Mouse (Mus musculus): Measurements from ENCODE around the gene Faf1.

Gene Faf1

DNA sequence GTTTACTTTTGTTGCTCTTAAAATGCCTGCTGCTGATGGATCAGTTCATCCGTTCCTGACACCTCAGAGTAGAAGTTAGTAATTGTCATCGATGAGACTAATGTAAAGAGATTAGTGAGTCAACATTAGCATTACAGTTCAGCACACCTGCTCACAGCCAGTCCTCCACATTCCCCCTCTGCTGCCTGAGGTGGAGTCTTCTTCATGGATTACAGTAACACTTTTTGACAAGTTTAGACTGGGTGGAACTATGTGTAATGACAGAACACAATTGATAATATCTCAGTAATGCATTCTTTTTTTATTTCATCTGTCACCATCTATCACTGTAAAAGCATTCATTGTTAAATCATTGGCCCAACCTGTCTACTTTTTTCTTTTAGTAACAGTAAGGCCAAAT, 224.7 kb downstream of the Faf1 start:
- no peak for DNase-seq (ENCODE audit: low read depth in 1 of 2, low spot score in 2 of 2)

DNA sequence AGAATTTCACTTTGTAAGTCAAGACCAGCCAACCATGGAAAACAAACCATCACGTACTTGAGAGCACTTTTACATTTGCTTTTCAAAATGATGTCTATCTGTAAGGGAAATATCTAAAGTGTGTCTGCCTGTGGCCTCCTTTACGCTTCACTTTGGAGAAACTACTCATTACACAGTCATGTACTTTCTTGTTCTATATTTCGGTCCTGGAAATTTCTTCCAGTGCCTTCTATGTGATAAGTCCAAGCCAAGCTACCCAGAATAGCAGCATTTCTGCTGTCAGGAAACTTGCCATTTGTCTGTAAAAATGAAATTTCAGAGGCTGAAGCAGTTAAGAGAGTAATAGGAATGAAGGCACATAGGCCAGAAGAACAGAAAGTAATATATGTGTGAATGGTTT, 228.1 kb downstream of the Faf1 start:
- DNase-seq (ENCODE audit: low read depth in 1 of 2, low spot score in 2 of 2): no peak

DNA sequence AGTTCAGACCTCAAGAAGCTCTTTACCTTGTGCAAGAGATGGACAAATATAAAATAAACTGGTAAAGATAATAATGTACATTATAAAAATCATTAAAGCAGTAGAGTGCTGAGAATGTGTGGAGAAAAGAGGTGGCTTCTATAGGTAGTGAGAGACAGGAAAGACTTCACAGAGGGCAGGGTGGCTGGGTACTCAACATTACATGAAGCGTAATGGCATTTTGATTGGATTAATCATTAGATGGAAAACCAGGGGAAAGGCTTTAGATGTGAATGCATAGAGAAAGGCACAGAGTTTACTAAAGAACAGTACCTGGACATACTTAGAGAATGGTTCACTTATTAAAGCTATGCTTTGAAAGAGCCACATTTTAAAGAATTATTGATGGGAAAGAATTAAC, 252.7 kb downstream of the Faf1 start:
- DNase-seq (ENCODE audit: low read depth in 1 of 2, low spot score in 2 of 2): no peak

DNA sequence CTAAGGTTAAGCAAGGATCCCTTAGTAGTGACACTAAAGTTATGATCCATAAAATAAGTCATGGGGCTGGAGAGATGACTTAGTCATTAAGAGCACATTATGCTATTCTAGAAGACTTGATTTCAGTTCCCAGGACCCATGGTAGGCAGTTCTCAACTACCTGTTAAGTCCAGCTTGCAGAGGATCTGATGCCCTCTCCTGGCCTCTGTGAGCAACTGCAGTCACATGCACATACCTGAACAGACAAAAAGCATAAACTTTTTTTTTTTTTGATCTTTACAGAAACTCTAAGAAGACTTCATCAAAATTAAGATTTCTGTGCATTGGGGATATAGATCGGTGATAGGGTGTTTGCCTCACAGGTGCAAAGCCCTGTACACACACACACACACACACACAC, 254.1 kb downstream of the Faf1 start:
- DNase-seq (ENCODE audit: low read depth in 1 of 2, low spot score in 2 of 2): no peak

DNA sequence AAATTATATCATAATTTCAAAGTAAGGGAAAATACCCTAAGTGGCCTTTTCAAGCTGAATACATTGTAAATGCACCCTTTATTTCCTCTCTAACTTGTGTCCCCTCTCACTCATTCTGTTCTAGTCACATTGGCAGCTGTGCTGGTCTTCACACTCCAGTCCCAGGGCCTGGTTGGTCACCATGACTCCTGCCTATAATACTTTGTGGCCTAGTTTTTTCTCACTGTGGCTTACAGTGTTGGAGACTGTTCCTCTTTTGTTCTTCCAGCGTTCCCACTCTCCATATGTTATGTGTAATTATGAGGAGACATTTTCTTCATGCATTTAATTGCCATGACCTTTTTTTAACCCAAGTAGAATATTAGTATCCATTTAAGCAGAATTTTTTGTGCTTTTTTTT, 254.5 kb downstream of the Faf1 start:
- no peak for DNase-seq (ENCODE audit: low read depth in 1 of 2, low spot score in 2 of 2)

DNA sequence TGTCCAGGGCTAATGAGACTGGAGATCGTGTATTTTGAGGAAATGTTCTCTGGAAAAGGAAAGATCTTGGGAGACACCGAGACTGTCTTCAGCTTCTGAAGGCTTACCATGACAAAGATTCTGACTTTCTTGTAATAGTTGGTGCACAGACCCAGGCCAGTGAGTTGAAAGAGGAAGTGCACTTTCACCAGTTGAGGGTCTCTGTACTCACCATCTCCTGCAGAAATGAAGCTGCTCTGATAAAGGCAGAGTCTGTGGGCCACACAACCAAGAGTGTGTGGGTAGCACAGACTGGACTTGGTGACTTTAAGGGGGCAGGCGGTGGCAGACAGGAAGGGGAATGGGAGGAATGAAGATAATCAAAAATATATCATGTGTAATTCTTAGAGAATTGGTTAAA, 260.2 kb downstream of the Faf1 start:
- DNase-seq (ENCODE audit: low read depth in 1 of 2, low spot score in 2 of 2): no peak

DNA sequence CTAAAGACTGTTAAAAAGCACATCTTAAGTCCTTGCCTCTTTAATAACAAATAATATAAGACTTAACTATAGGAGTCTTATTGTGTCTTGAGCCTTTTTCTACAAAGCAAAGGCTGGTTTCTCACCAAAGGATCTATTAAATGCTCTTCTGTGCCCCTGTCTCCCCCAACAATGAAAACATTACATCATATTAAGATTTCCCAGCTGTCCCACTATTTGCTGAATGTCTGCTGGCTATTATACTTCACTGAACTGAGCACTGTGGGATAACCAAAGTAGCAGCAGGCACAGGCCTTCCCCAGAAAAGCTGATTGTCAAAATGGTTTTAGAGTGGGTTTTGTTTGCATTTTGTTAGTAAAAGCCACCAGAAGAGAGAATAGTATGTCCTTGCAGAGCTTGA, 262.9 kb downstream of the Faf1 start:
- no peak for DNase-seq (ENCODE audit: low read depth in 1 of 2, low spot score in 2 of 2)

DNA sequence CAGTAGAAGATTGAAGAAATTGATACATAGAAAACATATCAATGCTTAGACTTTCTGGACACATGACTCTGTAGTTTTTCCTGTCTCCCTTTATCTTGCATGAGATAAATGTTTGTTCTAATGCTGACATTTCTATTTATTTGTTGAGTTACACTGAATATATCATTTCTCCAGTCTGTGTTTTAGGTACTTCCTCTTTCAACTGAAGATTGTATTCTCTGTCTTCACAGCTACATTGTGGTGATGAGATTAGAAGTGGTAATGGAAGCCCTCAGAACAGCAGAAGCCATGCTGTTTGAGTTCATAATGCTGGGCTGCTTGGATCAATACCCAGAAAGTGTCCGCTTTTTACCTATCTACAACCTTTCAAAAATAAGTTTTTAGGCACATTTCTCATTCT, 269.2 kb downstream of the Faf1 start:
- no peak for DNase-seq (ENCODE audit: low read depth in 1 of 2, low spot score in 2 of 2)

DNA sequence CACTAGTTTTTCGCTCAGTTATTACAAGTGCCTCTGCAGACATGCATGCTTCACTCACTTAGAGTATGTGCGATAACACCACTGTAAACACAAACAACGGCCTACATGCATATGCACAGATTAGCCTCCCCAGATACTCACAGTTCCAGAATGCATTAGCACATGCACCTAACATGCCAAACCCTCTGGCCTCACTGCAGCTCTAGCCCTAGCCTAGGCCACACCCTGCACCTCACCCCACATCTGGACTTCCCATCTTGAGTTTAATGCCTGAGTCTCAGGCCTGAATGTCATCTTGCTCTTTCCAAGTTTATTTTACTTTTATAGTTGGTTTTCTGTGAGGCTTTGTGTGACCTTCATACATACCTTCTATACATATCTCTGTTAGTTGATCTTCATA, 272.9 kb downstream of the Faf1 start:
- DNase-seq (ENCODE audit: low read depth in 1 of 2, low spot score in 2 of 2): no peak

DNA sequence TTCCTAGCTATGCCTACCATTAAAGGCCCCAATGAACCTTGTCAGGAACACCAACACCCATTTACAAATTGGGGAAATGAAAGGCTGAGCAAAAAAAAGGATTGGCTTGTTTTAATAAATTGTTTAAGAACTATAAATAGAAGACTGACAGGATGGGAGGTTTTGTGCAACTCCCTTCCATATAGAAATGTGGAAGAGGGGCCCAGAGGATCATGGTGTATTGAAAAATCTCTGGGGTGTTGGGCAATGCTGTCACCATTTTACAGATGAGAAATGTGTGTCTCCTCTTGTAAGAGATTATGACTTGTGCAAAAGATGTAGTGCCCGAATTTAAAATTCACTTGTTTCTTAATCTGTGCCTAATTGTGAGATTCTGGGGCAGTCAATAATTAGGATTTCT, 277.1 kb downstream of the Faf1 start:
- no peak for DNase-seq (ENCODE audit: low read depth in 1 of 2, low spot score in 2 of 2)

DNA sequence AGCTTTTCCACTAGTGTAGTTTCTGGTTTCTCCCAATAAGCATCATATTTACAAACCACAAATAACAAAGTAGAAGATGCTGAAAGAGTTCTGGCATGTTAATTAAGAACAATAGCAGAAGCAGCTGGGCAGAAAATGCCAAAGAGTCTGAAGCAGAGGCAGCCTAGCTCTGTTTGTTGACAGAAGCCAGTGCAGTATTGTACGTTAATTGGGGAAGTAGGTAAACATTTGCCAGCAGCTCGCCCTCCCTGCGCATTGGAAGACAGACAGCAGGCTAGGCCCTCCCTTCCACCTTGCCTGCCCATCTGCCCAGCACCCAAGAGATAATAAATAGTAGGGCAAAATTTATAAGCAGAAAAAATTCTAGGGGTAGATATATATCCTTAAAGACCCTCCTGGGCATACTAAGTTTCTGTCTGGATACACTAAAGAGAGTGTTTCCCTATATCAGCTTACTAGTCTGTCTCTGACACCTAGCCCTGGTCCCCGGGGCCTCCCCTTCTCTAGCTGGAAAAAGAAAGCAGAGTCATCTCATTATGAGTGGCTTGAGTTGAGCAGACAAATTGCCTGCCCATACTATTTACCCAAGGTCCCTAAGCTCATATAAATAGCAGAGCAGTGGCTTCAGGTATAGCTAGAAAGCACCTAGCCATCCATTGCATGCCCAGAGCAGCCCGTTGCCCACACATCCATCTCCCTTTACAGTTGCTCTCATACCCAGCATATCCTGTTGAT, 284.0 kb downstream of the Faf1 start:
- no peak for DNase-seq (ENCODE audit: low read depth in 1 of 2, low spot score in 2 of 2)

DNA sequence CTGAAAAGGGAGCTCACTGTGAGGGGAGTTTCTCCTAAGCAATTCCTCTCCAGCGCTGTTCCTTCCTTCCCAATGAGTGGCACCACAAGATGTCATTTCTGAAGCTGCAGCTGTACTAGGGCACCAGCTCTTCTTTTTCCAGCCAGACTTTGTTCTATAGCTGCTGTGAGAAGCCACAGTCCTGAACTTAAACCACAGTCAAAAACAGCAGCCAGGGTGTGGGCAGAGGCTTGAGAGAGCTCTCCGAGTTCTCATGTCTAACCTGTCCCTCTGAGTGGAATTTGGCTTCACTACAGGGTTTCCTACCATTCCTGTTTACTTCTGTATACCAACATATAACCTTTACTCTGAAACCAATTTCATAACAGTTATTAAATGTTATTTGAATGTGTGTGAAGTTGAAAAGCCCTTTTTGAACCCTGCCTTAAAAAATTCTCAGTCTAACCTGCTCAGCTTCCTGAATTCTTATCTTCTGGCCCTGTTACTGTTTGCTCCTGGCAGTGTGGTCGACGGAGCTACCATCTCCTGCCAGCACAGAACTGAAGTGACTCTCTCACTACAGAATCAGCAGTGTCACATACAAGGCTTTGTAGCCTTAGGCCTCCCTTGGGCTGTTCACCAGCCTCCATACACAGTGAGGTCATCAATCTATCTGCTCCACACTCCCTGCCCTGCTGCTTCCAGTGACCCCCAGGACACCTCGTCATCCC, 287.3 kb downstream of the Faf1 start:
- no peak for DNase-seq (ENCODE audit: low read depth in 1 of 2, low spot score in 2 of 2)

DNA sequence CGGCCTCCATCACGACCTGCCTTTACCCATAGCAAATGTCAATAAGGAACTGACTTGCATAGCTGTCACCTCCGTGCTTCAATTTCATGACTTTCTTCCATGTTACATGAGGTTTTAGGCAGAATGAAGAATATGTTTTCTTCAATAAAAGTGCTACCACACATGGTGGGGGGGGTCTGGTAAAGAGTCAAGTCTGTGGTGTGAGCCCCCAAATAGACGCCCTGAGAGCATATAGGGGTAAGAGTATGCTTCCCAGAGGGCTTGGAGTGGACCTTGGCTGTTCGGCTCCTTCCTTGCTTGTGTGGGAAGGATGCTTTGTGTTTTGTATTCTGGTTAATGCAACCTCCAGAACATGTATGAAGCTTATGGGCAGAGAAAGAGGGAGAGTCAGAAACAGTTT, 293.2 kb downstream of the Faf1 start:
- DNase-seq (ENCODE audit: low read depth in 1 of 2, low spot score in 2 of 2): no peak

DNA sequence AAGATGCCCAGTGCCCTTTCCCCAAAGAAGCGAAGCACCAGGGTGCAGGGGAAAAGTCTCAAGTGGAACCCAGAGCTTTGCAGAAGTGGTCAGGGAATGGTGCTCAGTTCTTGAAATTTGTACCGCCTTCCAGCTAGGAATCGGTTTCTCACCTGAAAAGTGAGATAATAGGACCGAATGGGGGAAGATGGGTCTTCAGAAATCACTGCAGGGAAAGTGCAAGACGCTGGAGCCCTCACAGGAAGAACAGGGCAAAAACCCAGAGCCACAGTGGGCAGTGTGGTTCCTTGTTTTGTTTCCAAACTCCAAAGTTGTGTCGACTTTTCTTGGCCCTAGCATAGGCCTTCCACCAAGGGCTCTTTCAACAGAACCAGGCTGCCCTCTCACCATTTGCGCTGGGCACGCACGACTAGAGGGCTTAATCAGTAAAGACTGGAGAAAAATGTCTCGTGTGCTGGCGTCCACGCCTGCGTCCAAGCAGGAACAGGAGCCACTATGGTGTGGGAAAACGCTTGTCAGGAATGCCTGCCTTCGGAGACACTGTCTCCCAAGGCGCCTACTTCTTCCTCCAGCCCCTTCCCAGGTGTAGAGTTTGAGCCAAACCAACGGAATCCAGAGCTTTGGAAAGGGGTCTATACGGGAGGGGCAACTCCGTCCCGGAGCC, 297.7 kb downstream of the Faf1 start:
- no peak for DNase-seq (ENCODE audit: low read depth in 1 of 2, low spot score in 2 of 2)

DNA sequence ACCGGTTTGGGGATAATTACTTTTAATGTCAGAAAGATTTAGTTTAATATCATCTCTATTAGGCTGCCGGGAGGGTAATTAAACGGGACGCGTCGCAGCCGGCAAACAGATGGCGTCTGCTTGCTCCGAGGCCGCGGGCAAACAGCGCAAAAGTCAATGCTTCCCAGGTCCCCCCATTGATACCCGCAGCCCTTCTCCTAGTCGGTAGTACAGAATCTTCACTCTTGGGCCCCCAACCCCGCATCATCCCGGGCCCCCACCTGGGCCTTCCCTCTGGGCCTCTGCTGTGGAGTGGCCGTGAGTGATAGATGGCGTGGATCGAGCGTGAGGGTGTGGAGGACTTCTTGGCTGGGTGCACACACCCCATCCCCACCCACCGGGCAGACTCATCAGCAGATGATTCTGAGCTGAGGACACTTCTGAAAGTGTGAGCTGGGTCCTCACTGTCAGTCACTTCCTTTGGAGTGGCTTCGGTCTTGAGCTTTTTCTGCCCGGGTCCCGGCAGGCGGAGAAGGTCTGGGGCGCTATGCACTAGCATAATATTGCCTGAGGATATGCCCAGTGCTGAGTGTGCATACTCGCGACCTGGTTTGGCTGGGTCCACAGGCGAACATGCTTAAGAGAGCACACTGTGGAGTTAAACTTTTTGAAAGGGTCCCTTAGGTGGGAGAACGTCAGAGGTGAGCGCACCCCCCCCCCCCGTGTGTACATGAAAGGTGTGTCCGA, 298.4 kb downstream of the Faf1 start:
- no peak for DNase-seq (ENCODE audit: low read depth in 1 of 2, low spot score in 2 of 2)

DNA sequence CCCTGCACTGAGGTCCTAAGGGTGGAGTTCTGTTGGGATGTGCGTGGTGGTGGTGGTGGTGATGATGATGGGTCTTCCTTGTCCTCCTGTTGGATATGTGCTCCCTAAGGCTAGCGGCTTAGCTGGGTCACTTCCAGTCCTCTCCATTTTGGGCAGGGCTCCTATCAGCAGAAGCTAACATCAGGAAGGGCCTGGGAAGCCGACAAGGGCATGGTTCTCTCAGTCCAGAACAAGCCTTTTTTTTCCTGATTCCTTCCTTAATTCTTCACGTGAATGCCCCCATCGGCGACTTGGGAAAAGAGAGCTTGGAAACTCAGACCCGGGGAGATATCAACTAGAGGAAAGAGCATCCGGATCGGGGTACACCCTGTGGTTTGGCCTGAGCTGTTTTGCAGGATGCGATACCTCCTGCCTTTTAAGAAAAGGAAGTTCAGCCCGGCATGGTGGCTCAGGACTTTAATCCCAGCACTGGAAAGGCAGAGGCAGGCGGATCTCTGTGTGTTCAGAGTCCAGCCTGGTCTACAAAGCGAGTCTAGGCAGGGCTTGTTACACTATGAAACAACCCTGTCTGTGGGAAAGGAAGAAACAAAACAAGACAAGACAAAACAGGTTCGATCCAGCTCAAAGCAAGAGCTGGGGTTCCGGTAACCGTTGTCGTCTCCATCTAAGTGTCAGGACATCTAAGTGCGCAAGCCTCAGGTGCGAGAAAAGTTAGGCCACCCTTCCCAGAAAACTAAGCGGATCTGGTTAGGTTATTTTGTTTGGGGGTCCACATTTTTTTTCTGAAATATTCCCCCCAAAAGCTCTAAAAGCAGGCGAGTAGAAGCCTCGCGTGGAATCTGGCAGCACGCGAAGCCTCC, 299.2 kb downstream of the Faf1 start:
- DNase-seq (ENCODE audit: low read depth in 1 of 2, low spot score in 2 of 2): no peak

DNA sequence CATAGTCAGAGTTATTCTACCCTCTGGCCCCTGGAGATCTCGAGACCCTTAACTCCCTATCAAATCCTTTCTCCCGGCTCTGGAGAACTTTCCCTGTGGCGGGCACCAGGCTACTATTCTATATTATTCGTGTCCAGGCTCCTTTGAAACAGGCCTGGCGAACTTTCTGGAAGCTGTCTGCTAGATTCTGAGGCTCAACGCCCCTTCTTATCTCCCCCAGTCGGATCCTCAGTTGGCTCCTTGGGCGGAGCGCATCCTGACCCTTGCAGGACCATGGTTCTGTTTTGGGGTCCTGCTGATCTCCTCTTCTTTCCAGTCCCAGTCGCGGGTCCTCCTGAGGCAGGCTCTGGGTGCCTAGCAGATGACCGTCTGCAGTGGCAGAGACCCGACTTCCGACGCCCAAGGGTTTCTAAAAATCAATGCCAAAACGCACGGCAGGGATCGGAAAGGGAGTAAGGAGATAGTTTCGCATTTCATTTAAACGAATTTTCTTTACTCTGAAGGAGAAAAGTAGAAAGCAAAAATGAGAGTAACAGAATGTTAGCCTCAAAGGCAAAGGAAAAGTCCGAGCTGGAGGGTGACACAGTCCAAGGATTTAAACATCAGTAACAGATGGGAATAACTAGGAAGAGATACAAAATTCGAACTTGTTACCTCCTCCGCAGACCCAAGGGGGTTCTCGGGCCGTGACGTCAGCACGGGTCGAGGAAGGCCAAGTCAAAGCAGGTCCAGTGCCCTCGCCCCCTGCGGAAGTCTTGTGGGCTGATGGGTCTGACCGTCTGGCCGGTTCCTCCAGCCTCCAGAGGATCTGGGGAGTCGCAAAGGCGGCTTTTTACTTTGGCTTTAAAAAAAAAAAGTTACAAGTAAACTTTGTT, 300.1 kb downstream of the Faf1 start:
- DNase-seq (ENCODE audit: low read depth in 1 of 2, low spot score in 2 of 2): no peak

DNA sequence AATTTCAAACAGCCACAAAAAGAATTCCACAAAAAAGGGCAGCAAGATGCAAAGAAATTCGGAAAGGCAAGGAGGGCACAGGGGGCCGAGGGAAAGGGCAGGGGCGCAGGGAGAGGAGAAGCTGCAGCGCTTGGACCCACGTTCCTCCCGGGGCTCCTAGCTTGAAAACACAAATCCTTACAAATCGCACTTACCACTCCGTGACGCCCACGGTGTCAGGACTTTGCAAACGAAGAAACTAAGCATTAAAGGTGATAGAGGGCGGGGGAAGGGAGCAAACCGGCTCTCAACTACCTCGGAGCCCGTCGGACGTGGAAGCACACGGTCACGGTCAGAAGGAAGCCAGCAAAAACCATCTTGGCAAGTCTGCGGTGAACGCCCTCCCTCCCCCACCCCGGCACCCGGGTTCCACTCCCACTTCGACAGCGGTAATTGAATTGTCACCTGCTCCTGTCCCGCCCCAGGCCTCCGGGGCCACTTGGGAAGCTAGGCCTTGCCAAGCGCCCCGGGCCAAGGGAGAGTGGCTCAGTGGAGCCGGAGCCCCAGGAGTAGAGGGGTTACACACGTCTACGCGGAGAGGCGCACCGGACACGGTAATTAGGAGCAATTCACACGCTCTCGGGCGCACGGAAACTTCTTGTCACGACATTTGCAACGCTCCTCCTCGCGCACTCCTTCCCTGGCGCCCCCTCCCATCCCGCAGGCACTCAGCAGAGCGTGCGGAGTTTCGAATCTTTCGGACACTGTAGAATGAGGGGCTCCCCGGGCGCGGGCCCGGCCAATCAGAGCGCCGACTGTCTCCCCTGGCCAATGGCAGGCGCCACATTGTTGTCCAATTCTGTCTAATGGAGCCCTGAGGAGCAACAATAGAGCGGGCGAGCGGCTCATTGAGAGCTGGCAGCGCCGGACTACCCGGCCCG, 301.0 kb downstream of the Faf1 start, which contains the start of gene Dmrta2:
Gene Dmrta2 (plus strand): TSS at position 906 of the 920 bp plus-strand sequence.
- no peak for DNase-seq (ENCODE audit: low read depth in 1 of 2, low spot score in 2 of 2)

Measured in monocyte, adult 2 months (primary cell).